Mouse (Mus musculus) monocyte, adult 2 months (primary cell): ENCODE data around the gene Zfp467.

Experiments
- DNase-seq, 2 experiments: peaks; one replicate each; pipeline ENCODE4 v3.0.0; 2022; ENCODE audit warnings: low spot score in 2 of 2, low read depth in 1 of 2

Gene Zfp467

DNA sequence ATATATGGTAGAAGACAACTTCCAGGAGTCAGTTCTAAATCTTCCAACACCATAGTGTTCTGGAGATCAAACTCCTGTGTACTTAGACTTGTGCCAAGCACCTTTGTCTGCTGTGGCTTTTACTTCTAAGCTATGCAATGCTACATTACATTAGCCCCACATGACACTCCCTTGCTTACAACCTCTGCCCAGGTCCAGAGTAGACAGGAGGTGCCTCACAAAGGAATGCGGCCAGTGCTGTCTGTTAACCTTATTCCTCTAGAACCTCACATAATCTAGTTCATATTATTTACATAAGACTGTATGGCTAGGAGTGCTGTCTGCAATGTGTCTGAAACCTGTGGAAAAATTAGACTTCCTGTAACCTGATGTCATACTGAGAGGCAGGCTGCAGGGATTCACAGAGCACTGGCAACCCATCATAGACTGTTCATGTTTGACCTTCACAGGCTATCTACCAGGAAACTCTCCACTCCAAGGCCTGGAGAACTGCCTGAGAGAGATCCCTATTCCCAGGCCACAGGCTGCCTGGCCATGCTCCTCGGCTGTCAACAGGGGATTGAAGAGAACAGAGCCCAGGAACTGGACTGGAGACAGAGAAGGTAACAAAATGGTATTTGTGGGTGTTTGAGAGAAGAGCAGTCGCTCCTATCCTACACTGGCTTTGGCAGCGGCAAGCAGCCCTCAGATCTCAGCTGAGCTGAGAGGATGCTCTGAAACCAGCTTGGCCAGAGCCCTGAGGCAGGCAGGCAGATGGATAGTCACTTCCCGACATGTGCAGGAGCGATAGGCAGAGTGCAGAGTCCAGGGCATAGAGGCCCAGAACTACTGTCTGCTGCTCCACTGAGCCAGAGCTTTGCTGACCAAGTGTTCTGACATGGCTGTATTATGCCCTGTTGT is 34.2 kb downstream of the Zfp467 start:
- no peak for DNase-seq

DNA sequence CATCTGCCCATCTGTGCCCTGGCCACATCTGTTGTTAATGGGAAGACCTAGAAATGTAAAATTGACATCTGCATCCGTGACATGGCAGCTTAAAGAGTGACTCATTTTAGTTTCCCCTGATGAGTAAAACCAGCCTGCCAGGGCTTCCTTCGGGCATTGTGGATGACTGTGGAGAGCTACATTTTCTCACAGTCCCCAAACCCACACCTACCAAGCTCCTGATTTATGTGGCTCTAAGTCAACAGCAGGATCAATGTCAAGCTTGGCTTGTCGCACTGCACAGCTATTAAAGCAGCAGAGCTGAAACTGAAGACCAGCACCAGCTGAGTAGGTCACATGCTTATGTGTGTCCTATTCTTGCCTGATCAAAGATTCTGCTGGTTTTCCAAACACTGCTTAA is 35.1 kb downstream of the Zfp467 start:
- DNase-seq, result no peak

DNA sequence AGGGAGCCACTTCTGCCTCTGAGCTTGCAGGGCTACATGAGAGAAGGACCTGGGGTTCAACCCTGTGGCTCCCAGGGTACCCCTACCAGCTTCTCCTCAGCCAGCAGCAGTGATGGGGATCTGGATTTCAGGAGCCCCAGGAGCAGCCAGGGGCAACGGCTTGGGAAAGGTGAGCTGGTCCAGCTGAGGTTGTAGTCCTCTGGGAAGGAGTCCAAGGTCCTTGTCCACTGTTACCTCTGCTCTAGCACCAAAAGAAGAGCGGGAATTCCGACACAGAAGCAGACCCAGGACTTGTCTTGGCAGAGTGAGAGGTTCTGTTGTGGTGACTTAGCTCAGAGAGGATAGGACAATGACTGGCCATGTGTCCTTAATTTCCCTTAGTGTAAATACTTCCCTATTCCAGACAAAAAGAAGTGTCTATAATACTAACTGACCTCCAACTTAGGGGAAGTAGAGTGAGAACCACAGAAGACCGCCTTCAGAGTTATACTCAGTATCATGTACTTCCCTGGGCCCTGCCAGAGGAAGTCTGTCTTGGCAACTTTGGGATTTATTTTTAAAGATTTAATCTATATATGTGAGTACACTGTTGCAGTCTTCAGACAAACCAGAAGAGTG is 35.8 kb downstream of the Zfp467 start:
- no peak for DNase-seq

DNA sequence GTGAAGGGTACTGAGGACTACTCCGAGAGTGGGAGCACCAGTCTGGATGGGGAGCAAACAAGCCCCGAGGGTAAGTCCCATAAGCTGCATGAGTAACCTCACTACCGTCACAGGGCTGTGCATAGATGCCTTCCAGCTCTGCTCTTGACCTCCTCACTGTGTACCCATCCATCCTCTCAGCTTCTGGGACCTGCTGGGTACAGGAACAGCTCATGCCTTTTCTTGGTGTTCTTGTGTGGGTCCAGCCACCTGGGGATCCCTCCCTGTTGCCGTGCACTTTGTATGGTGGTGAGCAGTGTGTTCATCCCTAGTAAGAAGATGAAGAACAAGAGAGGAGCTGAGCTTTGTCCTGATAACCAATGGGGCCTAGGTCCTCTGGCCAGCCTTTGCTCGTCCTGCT is 41.6 kb downstream of the Zfp467 start:
- no peak for DNase-seq

DNA sequence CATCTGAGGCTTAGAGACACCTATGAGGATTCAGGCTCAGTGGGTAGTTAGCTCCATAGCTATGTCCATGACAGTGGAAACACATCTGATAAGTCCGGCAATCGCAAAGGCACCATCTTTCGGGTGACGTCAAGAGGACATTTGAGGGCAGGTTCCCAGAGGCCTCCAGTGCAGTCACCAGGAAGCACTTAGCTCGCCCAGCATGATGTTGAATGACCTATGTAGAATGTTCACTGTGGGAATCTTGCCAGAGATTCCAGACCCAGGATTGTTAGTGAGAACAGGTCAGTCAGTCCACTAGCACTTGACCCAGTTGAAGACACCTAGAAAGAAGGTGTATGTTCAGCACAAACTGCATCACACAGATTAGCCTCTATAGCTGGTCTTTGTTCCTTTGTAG is 45.7 kb downstream of the Zfp467 start:
- no peak for DNase-seq

DNA sequence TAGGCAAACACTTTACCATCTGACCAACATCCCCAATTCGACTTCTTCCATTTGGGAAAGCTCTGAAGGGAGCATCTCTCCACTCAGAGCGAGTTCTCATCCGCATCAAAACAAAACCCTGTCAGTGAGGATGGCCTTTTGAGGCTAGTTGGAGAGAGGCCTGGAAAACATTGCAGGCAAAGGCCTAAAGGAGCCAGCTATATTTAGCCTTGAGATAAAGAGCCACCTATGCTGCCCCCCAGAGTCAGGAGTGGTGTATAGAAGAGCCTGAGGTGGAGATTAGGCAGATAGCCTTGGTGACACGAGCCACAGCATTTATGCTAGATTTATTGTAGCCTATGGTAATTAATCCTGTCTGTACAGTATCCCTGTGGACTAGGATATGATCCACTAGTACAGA is 48.3 kb downstream of the Zfp467 start:
- no peak for DNase-seq

DNA sequence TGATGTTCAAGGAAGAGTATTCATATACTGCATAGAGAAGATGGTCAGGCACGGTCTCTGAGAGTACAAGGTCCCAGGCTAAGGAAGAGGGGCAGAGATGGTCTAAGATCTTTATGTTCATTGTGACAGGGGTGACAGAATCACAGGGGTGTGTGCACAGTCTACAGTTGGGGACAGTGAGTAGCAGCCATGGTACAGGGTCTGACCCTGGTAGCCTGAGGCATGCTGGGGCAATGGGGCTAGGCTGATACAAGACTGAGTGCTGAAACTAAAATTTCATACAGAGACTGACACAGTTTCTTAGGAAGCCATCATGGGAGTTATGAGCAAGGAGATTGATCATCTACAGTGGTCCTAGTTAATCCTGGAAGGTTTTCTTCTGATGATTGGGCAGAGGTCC is 48.9 kb downstream of the Zfp467 start:
- no peak for DNase-seq

DNA sequence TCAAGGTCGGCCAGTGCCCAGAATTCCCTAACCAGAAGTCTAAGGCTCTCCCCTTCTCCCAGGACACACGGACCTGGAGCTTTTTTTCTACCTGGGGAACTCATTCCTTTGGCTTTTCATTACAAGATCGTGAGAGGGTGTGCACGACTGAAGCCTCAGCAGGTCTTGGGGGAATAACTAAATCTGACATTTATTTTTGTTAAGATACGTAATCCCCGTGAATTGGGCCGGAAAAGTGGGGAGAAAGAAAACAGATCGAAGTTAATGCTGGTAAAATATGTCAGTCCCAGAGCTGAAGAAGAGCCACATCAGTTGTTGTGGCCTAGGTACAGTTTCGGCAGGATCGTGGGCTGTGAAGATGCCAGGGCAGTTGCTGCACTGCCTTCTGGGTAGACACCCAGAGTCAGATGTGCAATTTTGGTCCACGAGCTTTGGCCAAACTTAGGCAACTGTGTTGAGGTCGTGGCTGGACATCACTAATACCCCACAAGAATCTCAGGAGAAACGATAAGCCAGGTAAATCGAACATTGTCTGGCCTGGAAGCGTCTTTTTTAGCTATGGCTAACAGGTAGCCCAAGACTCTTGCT is 49.5 kb downstream of the Zfp467 start:
- no peak for DNase-seq

DNA sequence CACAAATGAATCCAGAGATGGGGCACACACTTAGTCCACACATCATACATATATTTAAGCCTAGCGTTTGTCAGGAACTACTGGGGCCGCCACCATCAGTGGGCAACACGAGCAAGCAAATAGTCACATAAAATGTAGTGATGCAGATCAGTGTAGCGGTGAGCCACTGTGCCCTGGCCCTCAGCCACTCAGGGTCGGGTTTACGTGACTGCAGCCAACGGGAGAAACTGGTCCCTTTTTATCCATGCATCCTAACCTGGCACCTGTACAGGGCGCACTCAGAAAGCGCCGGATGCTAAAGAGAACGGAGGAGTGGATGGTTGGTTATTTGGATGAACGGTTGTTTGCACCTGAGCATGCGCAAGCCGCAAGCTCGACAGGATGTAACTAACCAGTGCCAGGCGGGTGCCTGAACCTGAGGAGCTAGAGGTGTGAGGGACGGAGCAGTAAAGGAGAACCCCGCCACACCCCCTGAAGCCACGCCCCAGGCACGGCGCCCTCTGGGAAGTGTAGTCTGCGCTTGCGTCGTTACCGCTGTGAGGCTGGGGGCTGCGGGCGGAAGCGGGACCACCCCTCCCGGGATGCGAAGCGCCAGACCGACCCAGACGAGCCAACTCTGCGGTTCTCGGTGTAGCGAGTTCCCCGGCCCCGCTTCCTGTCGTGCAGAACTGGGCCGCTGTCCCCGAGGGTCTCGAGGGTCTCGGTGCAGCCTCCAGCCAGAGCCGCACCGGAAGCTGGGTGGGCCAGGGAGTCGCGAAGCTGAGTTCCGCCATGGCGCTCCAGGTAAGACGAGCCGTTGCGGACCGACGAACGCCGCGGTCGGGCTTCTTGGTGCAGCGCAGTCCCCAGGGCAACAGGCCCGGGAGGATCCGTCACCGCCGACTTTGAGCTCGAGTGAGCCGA is 50.3 kb downstream of the Zfp467 start, which contains the start of gene Krba1:
TSS of gene Krba1 (plus strand) at position 482 of the 903 bp plus-strand sequence.
- DNase-seq, result peak in 1 of 2 experiments; percentile 14

DNA sequence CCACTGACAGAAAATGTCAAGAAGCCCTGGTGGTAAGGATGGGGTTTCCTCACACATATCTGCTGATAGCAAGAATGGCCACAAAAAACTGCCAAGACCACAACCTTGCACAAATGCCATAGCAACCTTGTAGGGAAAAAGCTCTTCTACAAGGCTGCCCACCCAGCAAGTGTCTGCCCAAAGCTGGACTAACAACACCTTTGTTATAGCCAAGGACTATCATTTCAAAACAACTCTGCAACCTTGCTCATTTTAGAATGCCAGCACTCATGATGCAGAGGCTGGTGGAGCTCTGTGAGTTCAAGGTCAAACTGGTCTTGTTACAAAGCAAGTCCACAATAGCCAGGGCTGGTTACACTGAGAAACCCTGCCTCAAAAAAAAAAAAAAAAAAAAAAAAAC is 51.8 kb downstream of the Zfp467 start:
- no peak for DNase-seq

DNA sequence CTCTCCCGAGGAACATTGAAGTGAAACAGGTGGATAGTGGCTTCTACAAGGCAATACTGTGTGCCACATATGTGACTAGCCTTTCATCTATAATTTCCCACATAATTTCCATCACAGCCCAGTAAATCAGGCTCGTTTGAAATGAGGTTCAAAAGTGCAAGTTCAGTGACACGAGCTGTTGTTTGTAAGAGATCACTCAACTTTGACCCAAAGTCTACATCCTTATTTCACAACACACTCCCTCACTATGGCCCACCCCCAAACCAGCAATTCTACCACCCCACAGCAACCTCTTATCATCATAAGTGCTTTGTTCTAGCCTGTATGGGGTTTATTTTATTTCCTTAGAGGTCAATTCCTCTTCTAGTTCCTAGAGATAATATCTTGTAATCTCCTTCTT is 57.4 kb downstream of the Zfp467 start:
- no peak for DNase-seq
